Mouse (Mus musculus) heart, adult 8-10 months (tissue): ENCODE results near the gene Jade2. TPM values are rescaled to one million over a fixed set of nuclear protein-coding genes. Genes with fewer than 3 reads are reported as not detected.
A peak's percentile ranks its signal among the peaks of the same experiment; 100 is the strongest.

ENCODE experiments used
- DNase-seq: peaks from one replicate; pipeline ENCODE4 v3.0.0; 2022; ENCODE audit warnings: low spot score
- total RNA-seq, 4 experiments: library from RNA; stranded (reverse); gene quantifications; 2 replicates each; pipeline ENCODE4 v1.2.4; 2022

The Jade2 gene
- total RNA-seq, 4 experiments from 2014 or later: 9.8 to 14.8 (median 11.8) TPM

DNA sequence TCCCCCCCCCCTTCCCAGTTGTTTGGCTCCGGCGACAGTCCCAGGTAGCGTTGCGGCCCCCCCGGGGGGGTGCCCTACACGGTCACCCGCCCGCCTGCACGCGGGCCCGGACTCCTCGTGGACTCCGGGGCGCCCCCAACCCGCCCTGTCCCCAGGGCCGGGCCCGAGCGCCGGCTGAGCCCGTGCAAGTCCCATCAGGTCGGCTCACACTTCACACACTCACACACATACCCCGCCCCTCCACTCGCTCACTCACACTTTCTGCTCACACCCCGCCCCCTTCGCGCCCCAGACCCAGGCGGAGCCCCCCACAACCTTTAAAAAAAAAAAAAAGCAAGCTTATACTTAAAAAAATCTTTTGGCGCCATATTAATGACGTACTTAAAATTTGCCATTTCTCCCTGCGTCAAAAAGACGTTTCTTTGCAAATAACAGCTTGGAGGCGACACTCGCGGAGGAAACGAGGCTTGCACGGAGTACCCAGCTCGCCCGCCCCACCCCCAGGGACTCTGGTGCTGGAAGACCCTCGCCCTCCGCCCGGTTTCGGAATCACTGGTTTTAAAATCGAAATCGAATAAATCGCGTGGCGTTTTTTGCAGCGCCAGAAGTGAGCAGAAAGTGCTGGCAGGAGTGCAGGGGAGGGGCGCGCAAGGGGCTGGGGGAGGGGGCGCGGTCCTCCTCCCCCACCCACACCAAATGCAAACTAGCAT, 520 bp upstream of the Jade2 start:
- peak; percentile 72 for DNase-seq

DNA sequence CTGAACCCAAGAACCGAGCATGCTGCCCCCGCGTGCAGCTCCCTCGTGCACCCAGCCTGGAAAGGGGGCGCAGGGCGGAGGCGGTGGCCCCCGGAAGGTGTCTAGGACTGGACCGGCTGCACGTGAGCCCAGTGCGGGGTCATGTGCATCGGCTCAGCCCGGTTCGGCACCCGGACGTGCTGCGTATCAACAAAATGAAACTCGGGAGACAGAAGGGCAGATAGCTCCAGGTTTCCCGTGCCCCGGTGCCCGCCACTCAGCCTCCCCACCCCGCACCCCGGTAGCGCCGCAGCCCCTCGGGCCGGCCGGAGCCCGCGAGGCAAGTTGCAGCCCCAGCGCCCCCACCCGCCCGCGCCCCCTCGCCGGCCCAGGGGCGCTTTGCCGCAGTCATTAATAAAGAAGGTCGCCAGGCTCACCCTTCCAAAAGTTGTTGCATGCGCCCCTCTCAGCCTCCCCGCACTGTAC, 805 bp downstream of the Jade2 start:
- DNase-seq: peak; percentile 53

DNA sequence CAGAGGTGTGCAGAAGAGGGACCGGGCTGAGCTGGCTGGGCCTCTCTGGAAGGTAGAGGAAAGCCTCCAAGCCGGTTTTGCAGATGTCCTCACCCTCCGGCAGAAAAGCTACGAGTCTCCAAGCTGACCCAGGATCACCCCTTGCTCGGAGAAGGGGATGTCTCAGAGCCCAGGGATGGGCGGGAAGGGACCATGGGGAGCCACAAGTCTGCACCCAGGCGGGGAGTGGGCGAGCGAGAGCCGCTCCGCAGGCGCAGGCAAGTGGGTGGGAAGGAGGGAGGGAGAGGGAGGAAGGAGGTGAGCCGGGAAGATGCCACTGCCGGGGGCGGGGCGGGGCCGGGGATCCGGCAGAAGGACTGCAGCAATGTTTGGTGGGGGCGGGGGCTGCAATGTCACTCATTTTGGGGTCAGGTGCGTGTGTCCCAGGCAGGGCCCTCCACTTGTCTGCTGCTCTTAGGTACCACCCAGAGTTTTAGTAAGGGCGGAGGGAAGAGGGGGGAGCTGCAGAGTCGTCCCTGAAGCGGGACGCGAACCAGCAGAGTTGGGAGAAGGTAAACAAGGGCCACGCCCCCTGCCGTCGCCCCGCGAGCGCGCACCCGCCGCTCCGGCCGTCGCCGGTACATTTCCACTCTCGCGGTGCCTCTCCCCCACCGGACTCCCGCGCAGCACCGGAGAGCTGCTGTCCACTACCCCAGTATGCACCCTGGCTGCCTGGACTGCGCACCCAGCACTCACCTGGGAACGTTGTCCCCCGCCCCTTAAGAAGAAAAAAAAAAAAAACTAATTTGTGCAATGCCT, 1.4 kb downstream of the Jade2 start:
- peak; percentile 51 for DNase-seq

DNA sequence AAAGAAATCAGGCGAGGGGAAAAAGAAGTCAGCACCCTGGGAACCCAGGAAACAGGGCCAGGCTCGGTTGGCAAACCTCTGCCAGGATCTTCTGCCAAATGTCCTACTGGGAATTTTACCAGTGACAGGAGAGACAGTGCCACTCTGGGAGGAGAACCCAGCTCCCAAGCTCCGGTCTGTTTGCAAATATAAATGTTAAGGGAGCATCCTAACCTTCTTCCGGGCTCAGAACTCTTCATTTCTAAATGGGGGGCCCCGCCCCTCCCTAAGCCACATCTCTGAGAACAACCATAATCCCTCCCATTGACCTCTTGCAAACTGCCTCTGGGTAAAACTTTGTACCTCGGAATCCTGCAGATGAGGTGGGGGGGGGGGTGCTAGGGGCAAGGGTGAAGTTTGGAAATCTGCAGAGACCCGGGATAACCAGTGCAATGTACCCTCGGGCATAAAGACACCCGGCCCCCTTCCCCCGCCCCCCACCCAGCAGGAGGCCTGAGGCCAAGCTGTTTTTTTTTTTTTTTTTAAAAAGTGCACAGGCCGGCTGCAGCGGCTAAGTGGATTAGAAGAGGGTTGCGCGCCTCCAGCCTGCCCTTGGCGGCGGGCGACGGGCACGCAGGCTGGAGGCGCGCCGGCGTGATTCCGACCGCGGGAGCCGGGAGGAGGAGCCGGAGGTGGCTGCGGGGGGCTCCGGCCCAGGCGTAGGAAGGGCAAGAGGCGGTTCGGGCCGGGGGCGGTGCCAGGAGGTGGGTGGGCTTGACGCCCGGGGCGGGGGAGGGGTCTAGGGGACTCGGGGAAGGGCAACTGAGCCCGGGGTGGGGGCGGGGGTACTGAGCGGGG, 2.3 kb downstream of the Jade2 start:
- DNase-seq: peak; percentile 54

DNA sequence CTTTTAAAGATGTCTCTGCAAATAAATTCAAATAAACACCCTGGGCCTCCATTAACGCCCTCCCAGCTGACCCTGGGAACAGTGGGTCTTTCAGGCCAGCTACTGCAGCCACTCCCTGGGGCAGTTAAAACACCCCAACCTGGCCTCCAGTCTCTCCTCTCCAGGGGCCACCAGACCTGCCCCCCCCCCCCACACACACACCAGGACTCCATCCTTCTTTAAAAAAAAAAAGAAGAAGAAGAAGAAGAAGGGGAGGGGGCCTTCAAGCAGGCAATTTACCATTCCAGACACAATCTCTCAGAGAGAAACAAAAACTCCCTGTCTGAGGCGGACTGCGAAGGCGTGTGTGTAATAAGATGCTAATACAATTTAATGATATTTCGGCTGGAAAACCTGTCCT, 4.9 kb downstream of the Jade2 start:
- DNase-seq: no peak

DNA sequence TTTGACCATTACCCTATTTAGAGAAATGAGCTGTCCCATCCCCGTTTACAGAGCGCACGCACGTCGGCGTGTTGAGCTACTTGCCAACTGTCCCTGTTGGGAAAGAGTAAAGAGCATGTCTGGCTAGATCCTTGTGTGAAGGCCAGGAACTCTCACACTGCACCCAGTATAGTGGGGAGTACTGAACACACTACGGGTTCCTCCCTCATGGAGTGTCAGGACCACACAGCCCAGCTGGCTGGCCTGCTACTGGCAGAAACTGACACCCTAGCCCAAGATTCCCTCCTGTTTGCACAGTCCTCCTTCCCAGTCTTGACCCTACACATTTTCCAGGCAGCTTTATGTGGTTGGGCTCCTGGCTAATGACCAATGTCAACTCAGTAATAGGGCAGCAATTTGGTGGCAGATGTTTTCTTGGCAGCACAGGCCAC, 5.3 kb downstream of the Jade2 start:
- DNase-seq: no peak

DNA sequence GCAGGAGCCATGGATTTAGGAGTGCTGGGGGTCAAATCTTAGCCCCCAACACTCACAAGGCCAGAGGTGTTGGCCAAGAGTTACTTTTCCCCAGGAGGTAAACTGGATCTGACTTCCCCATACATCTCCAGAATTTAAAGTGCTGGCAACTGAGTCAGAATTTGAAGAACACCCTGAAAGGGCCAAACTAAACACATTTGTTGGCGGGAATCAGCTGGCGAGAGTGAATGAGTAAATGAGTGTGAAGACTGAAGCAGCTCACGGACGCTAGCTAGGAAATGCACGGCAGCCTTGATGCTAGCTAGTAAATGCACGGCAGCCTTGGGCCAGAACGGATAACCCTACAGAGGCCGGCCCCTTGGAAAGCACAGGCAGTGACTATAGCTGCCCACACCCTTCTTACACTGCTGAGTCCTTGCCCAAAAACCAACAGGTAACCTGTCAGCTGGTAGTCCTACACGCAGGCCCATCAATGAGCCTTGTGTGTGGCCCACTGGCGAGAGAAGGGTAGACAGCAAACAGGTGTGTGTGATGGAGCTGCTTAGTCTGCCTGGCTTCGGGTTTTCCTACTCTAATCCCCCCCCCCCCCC, 6.6 kb downstream of the Jade2 start:
- no peak for DNase-seq

DNA sequence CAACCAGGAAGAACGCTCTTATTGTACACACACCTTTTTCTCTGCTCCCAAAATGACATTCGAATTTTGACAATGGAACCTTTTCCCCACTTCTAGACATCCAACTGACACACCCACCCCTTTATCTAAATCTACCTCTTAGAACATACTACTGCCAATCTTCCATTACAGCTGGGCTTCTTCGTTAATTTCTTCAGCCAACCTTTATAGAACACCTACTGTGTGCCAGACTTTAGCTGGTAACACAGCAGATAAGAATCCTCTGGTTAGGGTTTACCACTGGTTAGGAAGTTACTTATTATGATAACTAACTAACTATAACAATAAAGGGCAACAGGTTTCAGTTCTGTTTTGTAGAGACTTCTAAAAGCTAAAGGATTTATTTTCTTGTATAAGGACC, 9.1 kb downstream of the Jade2 start:
- DNase-seq: no peak

DNA sequence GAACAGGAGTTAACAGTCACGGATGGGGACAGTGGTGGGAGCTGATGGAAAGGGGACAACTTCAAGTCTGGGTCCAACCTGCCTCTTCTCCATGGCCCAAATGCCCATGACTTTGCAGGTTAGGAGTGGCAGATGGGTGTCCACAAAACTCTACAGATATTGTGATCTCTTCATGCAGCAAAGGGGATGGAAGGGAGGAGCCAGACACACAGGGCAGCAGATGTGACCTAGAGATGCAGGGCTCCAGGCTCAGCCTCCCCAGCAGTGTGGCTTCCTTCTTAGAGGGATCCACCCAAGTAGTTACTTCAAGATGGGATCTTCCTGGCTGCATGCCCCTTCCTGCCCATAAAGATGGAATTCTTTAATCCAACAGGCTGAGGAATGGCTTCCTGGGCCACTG, 9.6 kb downstream of the Jade2 start:
- no peak for DNase-seq

DNA sequence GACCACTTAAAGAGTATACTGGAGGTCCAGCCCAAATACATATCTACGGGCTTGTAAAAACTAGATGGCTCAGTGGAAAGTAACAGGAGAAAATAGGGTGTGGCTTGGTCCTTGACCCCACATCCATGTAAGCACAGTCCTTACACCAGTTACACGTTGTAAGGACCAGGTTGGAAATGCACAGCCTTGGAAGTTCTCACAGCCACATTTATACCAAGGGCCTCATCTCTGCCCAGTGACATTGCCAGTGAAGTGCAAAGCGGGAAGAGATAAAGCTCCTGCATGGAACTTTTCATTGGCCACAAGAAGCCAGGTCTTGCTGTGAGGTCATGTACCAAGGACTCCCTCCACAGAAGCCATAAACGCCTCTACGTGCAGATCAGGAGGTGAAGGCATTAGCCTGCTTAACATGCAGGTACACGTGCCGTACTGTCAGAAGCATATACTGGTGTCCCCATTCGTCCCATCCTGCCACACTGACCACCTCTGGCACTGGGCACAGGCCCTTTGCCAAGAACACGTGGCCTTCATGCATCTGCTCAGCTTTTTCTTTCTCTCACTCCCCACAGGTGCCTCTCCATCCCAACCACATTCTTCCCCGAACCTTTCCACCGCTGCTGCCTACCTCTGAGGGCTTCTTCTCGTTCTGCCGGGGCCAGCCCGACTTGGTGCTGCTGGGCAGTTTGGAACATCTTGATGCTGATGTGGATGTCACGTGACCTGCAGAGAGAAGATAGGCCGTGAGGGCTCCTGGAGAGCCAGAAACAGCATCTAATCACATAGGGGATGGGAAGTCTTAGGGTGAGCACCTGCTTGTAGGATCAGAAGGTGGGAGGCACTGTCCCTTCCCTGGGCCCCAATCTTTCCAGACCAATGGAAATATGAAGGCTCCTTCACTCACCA, 11.2 kb downstream of the Jade2 start:
- no peak for DNase-seq

DNA sequence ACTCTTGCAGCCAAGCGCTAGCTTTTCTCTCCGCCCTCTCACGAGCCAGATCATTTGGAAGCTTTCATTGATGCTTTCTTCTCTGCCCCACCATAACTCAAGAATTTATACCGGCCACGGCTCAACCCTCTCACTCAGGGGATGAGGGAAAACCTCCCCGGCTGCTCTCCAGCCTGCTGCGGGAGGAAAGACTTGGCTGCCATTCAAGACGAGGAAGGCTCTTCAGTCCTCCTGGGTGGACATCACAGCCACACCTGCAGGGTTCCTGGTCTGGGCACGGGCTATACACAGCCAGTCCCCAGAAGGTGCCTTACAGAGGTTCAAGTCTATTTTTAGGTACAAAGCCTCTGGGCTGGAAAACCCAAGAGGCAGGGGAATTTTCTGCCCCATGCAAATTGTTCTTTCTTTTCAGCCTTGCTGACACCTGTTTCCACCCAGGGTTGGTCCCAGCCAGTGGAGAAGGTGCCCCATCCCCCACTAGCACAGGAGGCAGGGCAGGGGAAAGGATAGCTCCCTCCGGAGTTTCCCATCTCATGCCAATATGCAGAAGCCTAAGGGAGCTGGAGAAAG, 12.8 kb downstream of the Jade2 start:
- no peak for DNase-seq

DNA sequence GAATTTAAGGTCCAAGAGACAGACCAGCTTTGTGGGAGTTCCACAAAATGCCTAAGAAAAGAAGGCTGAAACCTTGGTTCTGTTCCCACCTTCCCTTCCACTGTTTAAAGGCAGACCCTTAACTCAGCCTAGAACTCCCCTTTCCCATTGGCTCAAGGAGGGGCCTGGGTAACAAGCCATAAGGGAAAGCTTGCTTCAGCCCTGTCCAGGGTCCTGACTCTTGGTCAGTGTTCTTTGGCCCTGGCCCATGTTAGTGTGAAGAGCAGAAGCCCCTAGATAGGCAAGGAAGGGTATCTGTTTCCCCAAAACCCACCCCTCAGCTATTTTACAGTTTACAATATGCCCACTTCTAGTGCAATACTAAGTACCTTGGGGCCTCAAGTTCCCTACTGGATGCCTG, 13.6 kb downstream of the Jade2 start:
- no peak for DNase-seq

DNA sequence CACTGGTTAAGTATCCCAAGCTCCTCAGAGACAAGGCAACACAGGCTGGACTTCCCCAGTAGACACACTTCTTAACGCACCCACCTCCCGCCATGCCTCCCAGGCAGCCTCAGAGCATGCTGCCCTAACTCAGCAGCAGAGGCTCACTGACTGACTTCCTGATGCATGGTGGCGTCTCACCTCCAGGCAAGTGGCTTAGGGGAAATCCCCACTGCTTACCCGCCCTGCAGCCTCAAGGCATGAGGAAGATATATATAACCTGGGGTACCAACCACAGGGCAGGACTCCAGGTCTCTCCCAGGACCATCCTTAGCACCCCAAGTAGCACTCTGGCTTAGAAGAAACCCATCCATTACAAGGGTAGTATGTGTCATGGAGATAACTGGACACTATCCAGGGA, 14.3 kb downstream of the Jade2 start:
- no peak for DNase-seq

DNA sequence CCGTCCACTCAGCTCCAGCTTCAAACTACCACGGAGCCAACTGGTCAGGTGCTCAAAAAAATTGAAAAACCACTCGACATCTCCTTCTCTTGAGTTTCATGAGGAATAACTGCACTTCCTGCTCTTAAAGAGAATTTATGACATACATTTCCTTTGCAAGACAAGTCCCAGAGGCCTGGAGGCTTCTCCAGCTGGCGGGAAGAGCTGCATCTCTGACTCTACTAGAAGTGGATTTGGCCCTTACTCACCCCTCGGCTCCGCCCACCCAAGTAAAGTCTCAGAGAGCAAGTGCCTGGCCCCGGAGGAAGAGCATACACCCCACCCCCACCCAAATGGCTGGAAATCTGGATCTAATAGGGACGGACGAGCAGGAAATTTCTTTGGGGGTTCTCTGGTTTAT, 16.3 kb downstream of the Jade2 start:
- DNase-seq: no peak

DNA sequence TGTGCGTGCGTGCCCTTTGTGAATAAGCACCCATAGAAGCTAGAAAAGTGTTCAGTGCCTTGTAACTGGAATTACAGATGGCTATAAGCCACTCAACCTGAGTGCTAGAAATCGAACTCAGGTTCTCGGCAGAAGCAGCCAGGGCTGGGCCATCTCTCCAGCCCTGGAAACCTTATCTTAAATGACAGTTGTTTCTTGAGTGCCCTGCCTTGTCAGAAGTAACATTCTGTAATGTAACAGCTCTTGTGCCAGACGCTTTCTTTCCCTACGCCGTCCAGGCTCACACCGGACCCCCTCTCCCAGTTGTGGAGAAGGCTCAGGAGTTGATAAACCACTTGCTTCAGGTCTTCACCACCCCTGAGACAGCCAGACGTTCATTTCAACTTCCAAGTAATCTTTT, 16.8 kb downstream of the Jade2 start:
- DNase-seq: no peak

DNA sequence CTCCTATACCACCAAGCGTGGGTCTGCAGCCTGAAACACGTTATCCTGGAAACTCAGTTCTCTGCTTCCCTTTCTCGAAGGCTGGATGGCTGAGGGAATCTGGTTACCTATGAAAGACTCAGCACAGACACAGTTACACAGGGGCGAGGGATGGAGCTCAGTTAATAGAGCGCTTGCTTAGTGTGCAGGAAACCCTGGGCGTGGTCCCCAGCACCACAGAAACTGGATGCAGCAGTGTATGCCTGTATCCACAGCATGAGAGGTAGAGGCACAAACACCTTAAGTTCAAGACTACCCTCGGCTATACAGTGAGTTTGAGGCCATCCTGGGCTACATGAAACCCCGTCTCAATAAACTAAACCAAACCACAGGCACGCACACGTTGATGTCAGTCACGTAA, 17.5 kb downstream of the Jade2 start:
- DNase-seq: no peak

DNA sequence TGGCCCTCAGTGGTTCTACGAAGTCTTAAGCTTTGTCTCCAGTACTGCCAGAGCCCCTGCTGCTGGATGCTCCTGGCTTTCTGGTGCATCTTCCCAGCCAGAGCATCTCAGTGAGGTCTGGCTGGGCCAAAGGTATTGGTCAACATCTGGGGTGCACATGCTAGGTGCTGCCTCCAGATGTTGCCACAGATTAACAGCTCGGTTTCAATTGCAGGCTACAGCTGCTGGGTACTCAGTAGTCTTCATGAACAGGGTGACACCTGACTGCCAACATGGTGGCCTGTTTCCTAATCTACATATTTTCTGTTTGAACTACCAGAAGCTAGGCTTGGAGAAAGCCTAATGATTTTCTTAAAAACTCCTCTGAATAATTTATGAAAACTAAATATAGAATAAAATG, 18.3 kb downstream of the Jade2 start:
- DNase-seq: no peak

DNA sequence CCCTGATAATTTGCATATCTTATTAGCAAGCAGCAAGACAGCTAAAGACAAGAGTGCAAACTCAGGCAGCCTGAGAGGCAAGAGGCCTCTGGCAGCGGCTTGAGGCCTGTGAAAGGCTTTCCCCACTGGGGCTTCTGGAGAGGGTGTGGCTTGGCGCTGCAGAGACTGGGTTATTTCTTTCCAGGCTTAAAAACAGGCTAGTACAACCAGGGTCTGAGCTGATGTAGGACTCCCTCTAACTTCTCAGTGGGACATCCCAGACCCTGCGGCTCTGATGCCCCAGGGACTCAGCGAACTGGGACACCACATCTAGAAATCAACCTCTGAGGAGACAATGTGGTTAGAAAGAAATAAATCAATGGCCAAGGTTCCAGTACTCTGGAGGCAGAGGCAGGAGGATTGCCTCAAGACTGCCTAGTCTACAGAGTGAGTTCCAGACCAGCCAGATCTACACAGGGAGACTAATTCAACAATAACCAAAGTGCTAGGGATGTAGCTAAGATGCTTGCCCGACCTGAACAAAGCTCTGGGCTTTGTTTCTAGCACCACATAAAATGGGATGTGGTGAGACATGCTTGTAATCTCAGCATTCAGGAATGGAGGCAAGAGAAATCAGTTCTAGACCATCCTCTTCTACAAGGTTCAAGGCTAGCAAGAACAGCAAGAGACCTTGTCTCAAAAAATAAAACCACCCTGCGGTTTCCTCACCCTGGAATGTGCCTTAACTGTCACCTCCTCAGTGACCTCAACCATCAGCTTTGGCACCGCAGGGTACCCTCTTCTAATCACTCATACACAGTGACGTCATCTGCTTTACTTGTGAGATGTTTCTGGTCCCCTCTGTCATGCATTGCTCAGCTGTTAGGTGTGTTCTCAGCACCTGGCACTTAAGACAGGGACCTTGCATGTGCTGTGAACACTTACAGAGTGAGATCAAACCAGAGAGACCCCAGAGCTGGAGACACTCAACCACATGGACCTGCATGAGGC, 20.0 kb downstream of the Jade2 start:
- DNase-seq: no peak

DNA sequence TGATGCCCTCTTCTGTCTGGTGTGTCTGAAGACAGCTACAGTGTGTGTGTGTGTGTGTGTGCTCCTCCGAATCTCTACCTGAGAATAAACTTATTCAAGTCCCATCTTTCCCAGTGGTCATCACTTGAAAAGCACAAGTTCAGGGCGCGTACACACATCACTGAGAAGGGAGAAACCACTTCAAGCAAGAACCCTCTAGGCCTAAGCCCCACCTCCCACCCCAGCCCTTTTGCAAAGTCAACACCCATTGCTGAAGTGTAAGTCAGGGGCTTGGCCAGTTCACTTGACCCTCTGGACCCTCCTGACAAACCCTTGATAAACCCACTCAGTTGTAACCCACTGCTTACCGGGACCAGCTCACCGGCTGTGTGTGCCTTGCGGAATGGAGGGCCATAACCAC, 20.9 kb downstream of the Jade2 start:
- no peak for DNase-seq
